Comparison of ENCODE assay signal across 9 mouse cellular contexts in the genomic region with DNA sequence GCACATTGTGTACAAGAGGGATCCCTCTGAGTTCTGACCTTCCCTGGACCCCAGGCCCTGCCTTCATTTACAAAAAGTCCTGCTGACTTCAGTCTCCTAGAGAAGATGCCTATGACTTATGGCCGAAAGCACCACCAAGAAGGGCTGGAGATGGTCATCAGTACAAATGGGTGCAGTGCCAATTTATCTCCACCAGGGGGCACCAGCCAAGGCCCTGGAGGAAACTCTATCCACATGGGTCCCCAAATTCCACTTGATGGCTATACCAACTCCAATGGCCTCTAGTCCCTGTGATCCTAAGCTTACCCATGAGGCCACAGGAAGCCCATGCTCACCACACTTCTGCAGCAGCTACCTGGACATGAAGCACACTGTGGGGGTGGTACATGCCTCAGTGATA.
A peak's percentile ranks its signal among the peaks of the same experiment; 100 is the strongest.
DNase-seq lines count a peak whose midpoint lies in the region; ATAC-seq and TF ChIP-seq lines count a peak whose summit lies in the region.
"Had no signal": no experiment of that assay in that cellular context is flagged by ENCODE, and none has a peak within 500 bp of the region (broad histone marks: within the 10 kb centered on the region; RNA-seq: fewer than 3 reads in every experiment).

No protein-coding gene starts in this region.

- peak; percentile 76 for TF ChIP-seq CTCF in kidney, adult 2 months (conservative IDR thresholded peaks at IDR 0.05; ENCODE audit: insufficient read depth, insufficient read length, low read depth, low read length)
- peak; percentile 71 for TF ChIP-seq CTCF in ES-Bruce4 (IDR thresholded peaks at IDR 0.05; ENCODE audit: low read depth, low read length)

- H3K4me1 ChIP-seq in kidney, adult 2 months (ENCODE audit: control insufficient read depth, insufficient read depth, low read length), result peaks cover 5% of the 10 kb centered on the region; the same call in 1 of the 2 replicates
- H3K4me1 ChIP-seq in kidney, embryonic 14.5 days (ENCODE audit: control insufficient read depth, insufficient read depth, low read length), result peaks cover 36% of the 10 kb centered on the region
- H3K4me1 ChIP-seq in ES-Bruce4 (ENCODE audit: control insufficient read depth, insufficient read depth, low read length), result no peaks in the 10 kb centered on the region
- H3K4me1 ChIP-seq in embryonic facial prominence, embryonic 10.5 days, result peaks cover 57% of the 10 kb centered on the region

- H3K9ac ChIP-seq in kidney, embryonic 14.5 days (ENCODE audit: low read depth, low read length), result no peak overlapping the region
- no peak overlapping the region for H3K9ac ChIP-seq in ES-Bruce4 (ENCODE audit: low read depth, poor library complexity, severe bottlenecking)
- H3K9ac ChIP-seq: limb, embryonic 15.5 days had no signal

- intact Hi-C loops in left cerebral cortex, postnatal 36 days (cut with DNase I), result no loop called here

- TF ChIP-seq EP300 in ES-Bruce4 (IDR thresholded peaks at IDR 0.05; ENCODE audit: insufficient read depth, low read depth, low read length), result no peak

- no peak for TF ChIP-seq POLR2A in kidney, adult 2 months (IDR thresholded peaks at IDR 0.05; ENCODE audit: low read depth, low read length)
- no peak for TF ChIP-seq POLR2A in ES-Bruce4 (IDR thresholded peaks at IDR 0.05; ENCODE audit: insufficient read depth, low read length)

- no peaks in the 10 kb centered on the region for H3K27me3 ChIP-seq in kidney, adult 2 months (replicated peaks; ENCODE audit: control insufficient read depth, insufficient read depth, low read length)
- H3K27me3 ChIP-seq in kidney, embryonic 14.5 days (ENCODE audit: control insufficient read depth, insufficient read depth, low read length), result no peaks in the 10 kb centered on the region
- no peaks in the 10 kb centered on the region for H3K27me3 ChIP-seq in ES-Bruce4 (ENCODE audit: control insufficient read depth, insufficient read depth, low read length, poor library complexity, severe bottlenecking)
- no peaks in the 10 kb centered on the region for H3K27me3 ChIP-seq in embryonic facial prominence, embryonic 10.5 days (replicated peaks; ENCODE audit: low read depth, poor library complexity, severe bottlenecking)
- H3K27me3 ChIP-seq: limb, embryonic 15.5 days had no signal

- no peak overlapping the region for H3K4me3 ChIP-seq in kidney, adult 2 months (ENCODE audit: insufficient read depth, low read depth, low read length)
- no peak overlapping the region for H3K4me3 ChIP-seq in kidney, embryonic 14.5 days (ENCODE audit: low read length)
- no peak overlapping the region for H3K4me3 ChIP-seq in ES-Bruce4 (ENCODE audit: low read depth, low read length)
- no peak overlapping the region for H3K4me3 ChIP-seq in embryonic facial prominence, embryonic 10.5 days
- H3K4me3 ChIP-seq: limb, embryonic 15.5 days had no signal

- ATAC-seq in kidney, embryonic 14.5 days (ENCODE audit: low FRiP score, low TSS enrichment), result no peak
- ATAC-seq in megakaryocyte-erythroid progenitor cell, adult 5-6 weeks (replicated peaks; ENCODE audit: low FRiP score, low TSS enrichment, poor library complexity, severe bottlenecking), result 0 out of 2 replicates have a peak, but pooled peaks have one; percentile 54

- H3K4me2 ChIP-seq in kidney, embryonic 14.5 days (replicated peaks; ENCODE audit: low read depth, low read length), result no peak overlapping the region
- H3K4me2 ChIP-seq: limb, embryonic 15.5 days had no signal

- peak; percentile 61 for DNase-seq in kidney, adult 2 months
- peak; percentile 60 to 72 for DNase-seq in adrenal gland, postnatal 36 days
- peak; percentile 38 to 57 for DNase-seq in kidney, adult 8-10 months
- no peak for DNase-seq in left cerebral cortex, postnatal 36 days (ENCODE audit: low spot score in 2 of 2)
- no peak for DNase-seq in embryonic facial prominence, embryonic 10.5 days (ENCODE audit: low spot score)

- H3K9me3 ChIP-seq in kidney, embryonic 14.5 days (ENCODE audit: control insufficient read depth, low read length), result no peaks in the 10 kb centered on the region
- H3K9me3 ChIP-seq in ES-Bruce4 (replicated peaks; ENCODE audit: control insufficient read depth, insufficient read depth, low read length, poor library complexity, severe bottlenecking), result no peaks in the 10 kb centered on the region
- no peaks in the 10 kb centered on the region for H3K9me3 ChIP-seq in embryonic facial prominence, embryonic 10.5 days
- H3K9me3 ChIP-seq: limb, embryonic 15.5 days had no signal

- no peak overlapping the region for H3K27ac ChIP-seq in kidney, adult 2 months (ENCODE audit: insufficient read depth, low read depth, low read length)
- no peak overlapping the region for H3K27ac ChIP-seq in kidney, embryonic 14.5 days (ENCODE audit: low read depth, low read length)
- no peak overlapping the region for H3K27ac ChIP-seq in ES-Bruce4 (ENCODE audit: insufficient read depth, low read length)
- no peak overlapping the region for H3K27ac ChIP-seq in embryonic facial prominence, embryonic 10.5 days (replicated peaks)
- H3K27ac ChIP-seq: limb, embryonic 15.5 days had no signal

- WGBS in kidney, adult 2 months, result 93% methylated on average over 1 of the region's 1 CpGs
- 89% methylated on average over 1 of the region's 1 CpGs for WGBS in kidney, embryonic 14.5 days
- 91% methylated on average over 1 of the region's 1 CpGs for WGBS in embryonic facial prominence, embryonic 10.5 days

- no peaks in the 10 kb centered on the region for H3K36me3 ChIP-seq in kidney, adult 2 months (ENCODE audit: control insufficient read depth, insufficient read depth, low read length)
- H3K36me3 ChIP-seq in kidney, embryonic 14.5 days (ENCODE audit: control insufficient read depth, insufficient read depth, low read length), result no peaks in the 10 kb centered on the region; the same call in 1 of the 2 replicates
- H3K36me3 ChIP-seq in ES-Bruce4 (ENCODE audit: control insufficient read depth, insufficient read depth, low read length, poor library complexity, severe bottlenecking), result no peaks in the 10 kb centered on the region
- H3K36me3 ChIP-seq in embryonic facial prominence, embryonic 10.5 days (replicated peaks), result peaks cover 21% of the 10 kb centered on the region; the same call in 1 of the 2 replicates
- H3K36me3 ChIP-seq: limb, embryonic 15.5 days had no signal

Comparison
In these comparisons a context has a peak if more than half of its experiments do, and no peak if none do; other contexts are left out.
1. DNase-seq: peak in kidney, adult 2 months (single experiment), adrenal gland, postnatal 36 days (2 of 2) and kidney, adult 8-10 months (2 of 2); none in left cerebral cortex, postnatal 36 days (0 of 2) and embryonic facial prominence, embryonic 10.5 days (single experiment).